Mouse (Mus musculus) brain, embryonic 14.5 days (tissue): Measurements from ENCODE around the gene Gar1.

Source experiments
- CTCF ChIP-seq: fragments of 200-500 bp; IDR thresholded peaks from 2 replicates; pipeline ENCODE4 v1.5.1; 2012; ENCODE audit warnings: inconsistent platforms, mild to moderate bottlenecking, moderate library complexity, borderline replicate concordance; ENCODE audit not compliant: insufficient read depth, insufficient read length; ENCODE audit errors: extremely low read depth
- POLR2A ChIP-seq: fragments of 200-500 bp; IDR thresholded peaks from 2 replicates; pipeline ENCODE4 v1.6.1; 2012; ENCODE audit warnings: mild to moderate bottlenecking, inconsistent platforms, borderline replicate concordance; ENCODE audit not compliant: poor library complexity, insufficient read depth, insufficient read length, severe bottlenecking; ENCODE audit errors: extremely low read depth

DNA sequence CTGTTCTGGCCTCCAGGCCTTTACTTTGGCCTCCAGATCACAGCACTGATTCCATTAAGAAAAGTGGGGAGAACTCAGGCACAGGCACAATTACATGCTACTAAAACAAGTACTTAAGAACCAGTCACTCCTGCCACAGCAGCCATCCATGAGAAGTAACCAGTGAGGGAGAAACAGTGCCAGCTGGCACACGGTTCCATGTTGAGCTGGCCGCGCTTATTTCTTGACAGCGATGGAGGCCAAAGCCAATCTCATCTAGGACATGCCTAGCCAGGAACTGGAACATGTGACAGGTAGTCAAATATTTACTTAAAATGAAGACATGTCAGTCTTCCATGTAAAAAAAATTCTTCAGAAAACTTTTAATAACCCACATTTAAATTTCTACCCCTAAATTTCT, 7.0 kb downstream of the Gar1 start:
- no peak for TF ChIP-seq CTCF
- TF ChIP-seq POLR2A: no peak
